Mouse (Mus musculus) G1E (cell line): ENCODE measurements around the gene Sorbs1. TPM values are rescaled to one million over a fixed set of nuclear protein-coding genes. Genes with fewer than 3 reads are reported as not detected.

ENCODE experiments used
- ATAC-seq: 2 replicates; pipeline ENCODE4 v1.8.0; 2016; ENCODE audit warnings: mild to moderate bottlenecking; ENCODE audit not compliant: insufficient number of reproducible peaks, poor library complexity, low FRiP score, severe bottlenecking; ENCODE audit errors: extremely low read depth
- DNase-seq: peaks from one replicate; pipeline ENCODE4 v3.0.0; 2012; ENCODE audit warnings: low spot score
- H3K27me3 ChIP-seq: 2 replicates; pipeline ENCODE4 v1.6.1; 2012; ENCODE audit warnings: mild to moderate bottlenecking, low read length, inconsistent platforms; ENCODE audit not compliant: insufficient read depth
- H3K36me3 ChIP-seq: replicated peaks from 2 replicates; pipeline ENCODE3; 2012; ENCODE audit warnings: mild to moderate bottlenecking, inconsistent platforms
- H3K4me1 ChIP-seq: 2 replicates; pipeline ENCODE4 v1.6.1; 2012; ENCODE audit warnings: low read depth, low read length, inconsistent platforms, mixed read lengths; ENCODE audit not compliant: insufficient read depth
- H3K4me3 ChIP-seq: 2 replicates; pipeline ENCODE4 v1.5.1; 2012; ENCODE audit warnings: low read depth, mild to moderate bottlenecking, inconsistent platforms, low read length, moderate library complexity, mixed read lengths
- H3K9me3 ChIP-seq: replicated peaks from 2 replicates; pipeline ENCODE4 v1.6.1; 2012; ENCODE audit warnings: inconsistent platforms
- CTCF ChIP-seq: IDR thresholded peaks from 2 replicates; pipeline ENCODE4 v1.5.1; 2012; ENCODE audit warnings: low read depth, low read length, inconsistent platforms, mixed read lengths
- GATA1 ChIP-seq: IDR thresholded peaks from 2 replicates; pipeline ENCODE4 v1.6.1; 2012; ENCODE audit warnings: borderline replicate concordance, low read length, inconsistent platforms, mixed read lengths
- GATA2 ChIP-seq: IDR thresholded peaks from 2 replicates; pipeline ENCODE4 v1.6.1; 2012; ENCODE audit warnings: low read depth, low read length, inconsistent platforms, borderline replicate concordance
- POLR2AphosphoS5 ChIP-seq: IDR thresholded peaks from 2 replicates; pipeline ENCODE4 v1.6.1; 2012; ENCODE audit warnings: low read depth, low read length, inconsistent platforms; ENCODE audit not compliant: insufficient replicate concordance
- TAL1 ChIP-seq: conservative IDR thresholded peaks from 2 replicates; pipeline ENCODE4 v1.6.1; 2012; ENCODE audit warnings: low read depth, low read length, inconsistent platforms, mixed read lengths
- polyA plus RNA-seq: library from polyadenylated mRNA; stranded (reverse); fragments of >175 nt; gene quantifications from 2 replicates; pipeline ENCODE4 v1.2.3, GENCODE M21; 2012
- total RNA-seq, 2 experiments: library from RNA; stranded (forward) in 1 of 2; stranded (reverse) in 1 of 2; fragments of 200-1000 nt in 1 of 2; fragments of >200 nt in 1 of 2; fragmentation: Nextera tagmentation in 1 of 2; gene quantifications; 2 replicates each; pipeline ENCODE4 v1.2.3; 2014 to 2017

The Sorbs1 gene
- total and polyA plus RNA-seq, 3 experiments = 9.2 to 64.2 (median 19.2) TPM

- TF ChIP-seq CTCF (no peak), POLR2AphosphoS5 (no peak), GATA1 (no peak), TAL1 (no peak), GATA2 (no peak)
- Histone ChIP-seq H3K4me3 (no peak overlapping the region), H3K4me1 (peaks cover 64% of the 10 kb centered on the region), H3K9me3 (no peaks in the 10 kb centered on the region), H3K36me3 (peaks cover 47% of the 10 kb centered on the region), H3K27me3 (no peaks in the 10 kb centered on the region)
- no peak for ATAC-seq
- no peak for DNase-seq
These were observed 22.1 kb downstream of the Sorbs1 start for GRCm38 (mm10) chr19:40491442-40491841.

- Histone ChIP-seq H3K27me3 (no peaks in the 10 kb centered on the region), H3K9me3 (no peaks in the 10 kb centered on the region), H3K4me3 (no peak overlapping the region), H3K4me1 (peaks cover 61% of the 10 kb centered on the region), H3K36me3 (peaks cover 44% of the 10 kb centered on the region)
- no peak for ATAC-seq
- no peak for DNase-seq
- TF ChIP-seq GATA1 (no peak), POLR2AphosphoS5 (no peak), GATA2 (no peak), CTCF (no peak), TAL1 (no peak)
These were observed 22.8 kb downstream of the Sorbs1 start for GRCm38 (mm10) chr19:40490765-40491164.

DNA sequence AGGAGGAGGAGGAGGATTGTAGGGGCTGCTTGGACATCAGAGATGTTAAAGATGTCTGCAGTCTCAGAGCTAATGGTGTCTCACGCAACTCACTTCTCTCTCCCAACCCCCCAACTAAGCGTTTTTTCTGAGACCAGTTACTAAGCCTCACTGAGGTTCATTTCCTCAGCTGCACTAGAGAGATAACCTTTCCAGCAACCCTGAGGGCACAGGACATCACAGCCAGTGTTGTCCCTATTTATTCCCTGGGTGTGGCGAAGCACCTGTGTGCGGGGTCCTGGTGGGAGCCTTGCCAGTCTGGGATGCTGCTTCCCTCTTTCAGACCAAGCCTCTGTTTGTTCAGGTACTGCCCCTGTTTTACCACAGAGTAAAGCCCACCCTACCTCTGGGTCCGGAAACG is 23.9 kb downstream of the Sorbs1 start:
- DNase-seq = no peak
- Histone ChIP-seq H3K4me3 (peak overlapping the region; percentile 30; the same call in 1 of the 2 replicates), H3K9me3 (no peaks in the 10 kb centered on the region), H3K4me1 (peaks cover 63% of the 10 kb centered on the region), H3K27me3 (no peaks in the 10 kb centered on the region), H3K36me3 (peaks cover 44% of the 10 kb centered on the region)
- ATAC-seq = no peak
- TF ChIP-seq POLR2AphosphoS5 (no peak), TAL1 (0 out of 2 replicates have a peak, but pooled peaks have one; percentile 25), GATA1 (no peak), CTCF (no peak), GATA2 (no peak)

DNA sequence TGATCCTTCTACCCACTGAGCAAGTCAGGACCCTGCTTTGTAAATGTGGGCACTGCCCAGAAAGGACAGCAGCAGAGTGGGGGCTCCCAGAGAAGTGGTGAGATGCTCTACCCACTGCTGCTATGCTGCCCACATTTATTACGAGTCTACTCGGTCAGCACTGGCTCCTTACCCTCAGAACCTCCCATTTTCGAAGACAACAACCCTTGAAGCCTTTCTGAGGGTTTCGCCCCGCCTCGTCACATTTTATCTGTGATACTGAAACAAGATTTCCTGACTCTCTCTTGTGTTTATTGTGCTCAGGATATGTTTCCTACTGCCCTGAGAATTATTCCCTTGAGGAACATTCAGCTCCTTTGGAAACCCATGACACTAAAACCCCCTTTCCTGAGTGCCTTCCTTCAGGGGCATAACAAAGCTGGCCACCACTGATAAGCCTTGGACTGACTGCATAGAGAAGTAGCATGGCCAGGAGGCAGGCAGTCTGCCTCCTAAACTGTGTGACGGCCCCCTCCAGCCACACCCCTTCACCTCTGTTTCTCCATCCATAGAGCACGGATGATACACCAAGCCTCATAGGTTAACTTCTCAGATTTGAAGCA is 24.6 kb downstream of the Sorbs1 start:
- peak overlapping the region; percentile 30; the same call in 1 of the 2 replicates for H3K4me3 ChIP-seq

DNA sequence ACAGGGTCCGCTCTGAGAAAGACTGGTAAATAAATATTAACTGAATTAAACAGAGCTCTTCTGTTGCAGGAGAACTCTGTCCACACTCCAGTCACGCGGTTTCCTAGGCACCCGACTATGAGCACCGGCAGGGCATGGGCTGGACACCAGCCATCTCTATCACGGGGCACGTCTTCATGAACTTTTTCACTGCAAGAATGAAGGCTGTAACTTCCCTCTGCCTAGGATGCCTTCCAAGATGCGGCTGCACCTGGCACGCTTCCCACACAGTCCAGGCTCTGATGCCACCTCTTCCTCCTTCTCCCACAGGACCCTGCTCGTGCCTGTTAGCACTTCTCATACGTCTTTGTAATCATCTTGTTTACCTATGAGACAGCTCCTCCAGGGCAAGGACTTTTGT is 26.0 kb downstream of the Sorbs1 start:
- no peak for DNase-seq
- Histone ChIP-seq H3K4me1 (peaks cover 56% of the 10 kb centered on the region), H3K4me3 (no peak overlapping the region), H3K36me3 (peaks cover 46% of the 10 kb centered on the region), H3K9me3 (no peaks in the 10 kb centered on the region; the same call in 1 of the 2 replicates), H3K27me3 (no peaks in the 10 kb centered on the region)
- ATAC-seq = no peak
- TF ChIP-seq POLR2AphosphoS5 (no peak), GATA1 (no peak), CTCF (no peak), GATA2 (no peak), TAL1 (no peak)

More for the DNA sequence above, 24.6 kb downstream of the Sorbs1 start:
- H3K36me3 ChIP-seq = peaks cover 46% of the 10 kb centered on the region
- H3K27me3 ChIP-seq = no peaks in the 10 kb centered on the region
- TF ChIP-seq CTCF (no peak), GATA1 (no peak), TAL1 (peak; percentile 65), GATA2 (no peak)
- DNase-seq (peak; percentile 46), ATAC-seq (peak; percentile 72)
- H3K4me1 ChIP-seq = peaks cover 62% of the 10 kb centered on the region
- no peaks in the 10 kb centered on the region for H3K9me3 ChIP-seq

GRCm38 (mm10) chr19:40481115-40481514 is 32.5 kb downstream of the Sorbs1 start:
- TF ChIP-seq GATA2 (no peak), GATA1 (no peak), CTCF (no peak), TAL1 (no peak), POLR2AphosphoS5 (no peak)
- peaks cover 13% of the 10 kb centered on the region for H3K4me1 ChIP-seq
- peaks cover 57% of the 10 kb centered on the region for H3K36me3 ChIP-seq
- DNase-seq (no peak), ATAC-seq (no peak)
- no peak overlapping the region for H3K4me3 ChIP-seq
- H3K9me3 ChIP-seq = no peaks in the 10 kb centered on the region; the same call in 1 of the 2 replicates
- H3K27me3 ChIP-seq = no peaks in the 10 kb centered on the region

DNA sequence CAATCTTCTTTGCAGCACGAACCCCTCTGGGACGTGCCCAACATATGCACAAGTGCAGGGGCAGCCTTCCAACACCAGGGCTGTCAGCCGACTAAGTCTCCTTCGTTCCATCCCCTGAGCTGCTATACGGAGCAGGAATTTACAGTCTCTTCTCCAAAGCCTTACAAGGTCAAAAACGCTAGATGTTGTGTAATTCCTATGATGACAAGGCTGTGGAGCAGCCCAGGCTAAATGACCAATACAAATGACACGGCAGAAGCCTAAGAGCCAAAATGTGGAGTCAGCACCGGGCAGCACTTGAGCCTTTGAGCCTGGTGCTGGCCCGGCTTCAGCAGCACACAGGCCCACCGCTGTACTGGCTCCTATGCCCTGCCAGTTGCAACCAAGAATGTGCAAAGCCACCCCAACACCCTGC is 35.4 kb downstream of the Sorbs1 start:
- ATAC-seq = no peak
- no peak for DNase-seq
- Histone ChIP-seq H3K4me3 (no peak overlapping the region), H3K4me1 (peaks cover 4% of the 10 kb centered on the region), H3K27me3 (no peaks in the 10 kb centered on the region), H3K36me3 (peaks cover 43% of the 10 kb centered on the region), H3K9me3 (no peaks in the 10 kb centered on the region)
- TF ChIP-seq GATA2 = no peak
- TF ChIP-seq POLR2AphosphoS5 = no peak
- TF ChIP-seq TAL1 = no peak
- TF ChIP-seq GATA1 = no peak
- no peak for TF ChIP-seq CTCF
